Mouse (Mus musculus) liver, postnatal 0 days (tissue): ENCODE results near the gene Gm20708. TPM values are rescaled to one million over a fixed set of nuclear protein-coding genes. Genes with fewer than 3 reads are reported as not detected.

Source experiments
- ATAC-seq: fragments of 200-750 bp; cut with Nextera tagmentation; 2 replicates; pipeline ENCODE4 v1.8.0; 2017; ENCODE audit warnings: mild to moderate bottlenecking, moderate library complexity
- DNase-seq: peaks from one replicate; pipeline ENCODE4 v3.0.0-alpha.2; 2016
- H3K27ac ChIP-seq: fragments of 300-500 bp; sonication (generic); 2 replicates; pipeline ENCODE4 v1.5.1; 2014; ENCODE audit warnings: antibody characterized with exemption, moderate library complexity, mild to moderate bottlenecking, low read depth
- H3K27me3 ChIP-seq: fragments of 300-500 bp; sonication (generic); 2 replicates; pipeline ENCODE4 v1.6.1; 2014; ENCODE audit warnings: low read length, control low read depth, mixed read lengths; ENCODE audit not compliant: insufficient read depth
- H3K36me3 ChIP-seq: fragments of 300-500 bp; sonication (generic); replicated peaks from 2 replicates; pipeline ENCODE4 v1.6.1; 2014; ENCODE audit warnings: mild to moderate bottlenecking, control low read depth, low read length, moderate library complexity, mixed read lengths; ENCODE audit not compliant: insufficient read depth
- H3K4me1 ChIP-seq: fragments of 300-500 bp; sonication (generic); 2 replicates; pipeline ENCODE4 v1.6.1; 2014; ENCODE audit warnings: antibody characterized with exemption, mild to moderate bottlenecking, control low read depth; ENCODE audit not compliant: insufficient read depth
- H3K4me2 ChIP-seq: fragments of 300-500 bp; sonication (generic); 2 replicates; pipeline ENCODE4 v1.6.1; 2014; ENCODE audit warnings: low read depth, mild to moderate bottlenecking, low read length, moderate library complexity, mixed read lengths
- H3K4me3 ChIP-seq: fragments of 300-500 bp; sonication (generic); 2 replicates; pipeline ENCODE4 v1.5.1; 2014; ENCODE audit warnings: low read depth, low read length
- H3K9ac ChIP-seq: fragments of 300-500 bp; sonication (generic); replicated peaks from 2 replicates; pipeline ENCODE4 v1.6.1; 2014; ENCODE audit warnings: mild to moderate bottlenecking, moderate library complexity
- H3K9me3 ChIP-seq: fragments of 300-500 bp; sonication (generic); 2 replicates; pipeline ENCODE4 v1.6.1; 2016; ENCODE audit warnings: mild to moderate bottlenecking, control low read depth, low read length, mixed read lengths
- CTCF ChIP-seq: sonication (generic); IDR thresholded peaks from 2 replicates; pipeline ENCODE4 v1.5.1; 2016; ENCODE audit warnings: antibody characterized with exemption, low read depth
- EP300 ChIP-seq: IDR thresholded peaks from 2 replicates; pipeline ENCODE4 v1.6.1; 2016; ENCODE audit warnings: antibody characterized with exemption, low read depth, mild to moderate bottlenecking
- WGBS: fragments of 180-500 bp; shearing (Covaris S2); extraction: QIAGEN DNeasy Blood & Tissue Kit; methylation state at CpG from one replicate; pipeline ENCODE4 v1.1.7; 2014; ENCODE audit not compliant: insufficient replicate concordance; 5-methylcytosine and 5-hydroxymethylcytosine counted together
- polyA plus RNA-seq: library from polyadenylated mRNA; unstranded; fragments of >200 nt; fragmentation: Nextera tagmentation; extraction: Ambion mirVana; gene quantifications from 2 replicates; pipeline ENCODE4 v1.2.1, GENCODE M21; 2015

The Gm20708 gene
- polyA plus RNA-seq, 1 experiment from 2014 or later, result 0.48 TPM

DNA sequence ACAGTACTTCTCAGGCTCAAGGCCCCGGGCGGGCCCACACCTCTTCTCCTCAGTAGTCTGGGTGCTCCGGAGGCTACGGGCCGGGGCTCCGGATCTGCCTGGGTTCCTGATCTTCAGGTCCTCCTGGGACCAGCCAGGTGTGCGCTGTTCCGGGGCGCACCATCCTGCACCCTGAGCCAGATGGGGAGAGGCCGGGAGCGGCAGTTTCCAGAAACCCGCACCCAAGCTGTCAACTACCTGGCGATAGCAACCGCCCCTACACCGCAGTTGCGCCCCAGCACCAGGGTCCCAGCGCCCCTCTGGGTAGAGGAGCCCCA, 29.3 kb upstream of the Gm20708 start:
- peak overlapping the region; percentile 97 for H3K27ac ChIP-seq
- 0% methylated on average over 17 of the region's 17 CpGs for WGBS
- H3K4me1 ChIP-seq, result peaks cover 30% of the 10 kb centered on the region
- peak overlapping the region; percentile 97 for H3K4me2 ChIP-seq
- peak overlapping the region; percentile 85 for H3K9ac ChIP-seq
- H3K27me3 ChIP-seq, result no peaks in the 10 kb centered on the region
- no peak for DNase-seq
- peaks cover 48% of the 10 kb centered on the region for H3K36me3 ChIP-seq
- TF ChIP-seq EP300 (no peak), CTCF (no peak)
- H3K4me3 ChIP-seq, result peak overlapping the region; percentile 82
- peak; percentile 1 for ATAC-seq
- H3K9me3 ChIP-seq, result no peaks in the 10 kb centered on the region

DNA sequence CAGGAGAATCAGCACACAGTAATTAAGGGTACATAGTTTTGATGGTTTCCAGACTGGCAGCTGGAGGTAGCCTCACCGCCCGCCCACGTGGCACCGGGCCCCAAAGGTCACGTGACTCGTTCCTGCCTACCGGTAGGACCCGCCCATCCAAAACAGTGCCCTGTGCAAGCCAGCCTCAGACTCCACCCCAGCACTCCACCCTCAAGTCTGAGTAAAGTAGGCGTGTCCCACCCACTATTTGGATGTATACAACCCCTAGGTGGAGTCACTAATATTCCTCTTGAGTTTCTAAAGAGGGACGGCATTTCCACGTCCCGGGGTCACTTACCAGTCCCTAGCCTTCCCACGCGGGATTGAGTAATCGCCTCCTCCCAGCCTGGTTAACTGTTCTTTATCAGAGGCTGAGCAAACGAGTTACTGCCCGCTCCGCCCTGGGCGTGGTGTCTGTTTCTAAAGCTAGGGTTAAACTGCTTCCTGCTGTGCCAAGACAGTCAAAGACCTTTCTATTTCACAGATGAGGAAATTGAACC, 28.8 kb upstream of the Gm20708 start:
- peaks cover 48% of the 10 kb centered on the region for H3K36me3 ChIP-seq
- no peaks in the 10 kb centered on the region for H3K27me3 ChIP-seq
- TF ChIP-seq EP300 (peak; percentile 95), CTCF (peak; percentile 50)
- peak; percentile 79 for ATAC-seq
- peak overlapping the region; percentile 97 for H3K4me2 ChIP-seq
- peak; percentile 95 for DNase-seq
- peak overlapping the region; percentile 89 for H3K9ac ChIP-seq
- peak overlapping the region; percentile 97 for H3K27ac ChIP-seq
- no peaks in the 10 kb centered on the region for H3K9me3 ChIP-seq
- H3K4me3 ChIP-seq, result peak overlapping the region; percentile 82
- H3K4me1 ChIP-seq, result peaks cover 30% of the 10 kb centered on the region
- 0% methylated on average over 19 of the region's 19 CpGs for WGBS

DNA sequence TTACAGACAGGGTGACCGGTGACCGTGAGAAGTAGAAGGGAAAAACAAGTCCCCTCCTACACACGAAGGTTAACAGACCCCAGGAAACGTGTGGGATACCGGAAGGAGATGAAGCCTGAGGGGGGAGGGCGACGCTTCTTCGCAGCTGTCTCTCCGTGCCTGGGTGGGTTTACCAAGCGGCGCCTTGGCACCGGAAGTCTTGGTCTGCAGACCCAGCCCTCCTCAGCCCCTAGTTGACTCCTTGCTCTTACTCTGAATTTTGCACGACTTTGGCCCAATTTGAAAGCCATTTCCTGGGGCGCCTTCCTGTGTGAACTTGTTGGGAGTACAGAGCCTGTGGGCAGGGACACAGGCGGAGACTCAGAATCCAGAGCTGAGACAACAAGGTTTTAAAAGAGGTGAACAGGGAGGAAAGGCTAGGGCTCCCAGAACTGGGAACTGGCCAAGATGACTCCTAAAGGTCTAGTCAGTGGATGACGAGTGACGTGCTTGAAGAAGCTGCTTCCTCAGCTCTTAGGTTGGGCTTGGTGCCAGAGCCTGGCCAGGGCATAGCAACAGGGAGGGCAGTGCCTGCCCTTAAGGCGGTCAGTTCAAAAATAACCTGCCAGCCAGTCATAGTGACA, 28.2 kb upstream of the Gm20708 start:
- TF ChIP-seq CTCF, result no peak
- TF ChIP-seq EP300, result no peak
- Histone ChIP-seq H3K27me3 (no peaks in the 10 kb centered on the region), H3K4me1 (peaks cover 30% of the 10 kb centered on the region), H3K9ac (peak overlapping the region; percentile 89), H3K27ac (peak overlapping the region; percentile 97), H3K4me2 (peak overlapping the region; percentile 97), H3K9me3 (no peaks in the 10 kb centered on the region), H3K4me3 (peak overlapping the region; percentile 82), H3K36me3 (peaks cover 44% of the 10 kb centered on the region)
- ATAC-seq (peak; percentile 18), DNase-seq (peak; percentile 79)
- WGBS, result 9% methylated on average over 18 of the region's 18 CpGs

DNA sequence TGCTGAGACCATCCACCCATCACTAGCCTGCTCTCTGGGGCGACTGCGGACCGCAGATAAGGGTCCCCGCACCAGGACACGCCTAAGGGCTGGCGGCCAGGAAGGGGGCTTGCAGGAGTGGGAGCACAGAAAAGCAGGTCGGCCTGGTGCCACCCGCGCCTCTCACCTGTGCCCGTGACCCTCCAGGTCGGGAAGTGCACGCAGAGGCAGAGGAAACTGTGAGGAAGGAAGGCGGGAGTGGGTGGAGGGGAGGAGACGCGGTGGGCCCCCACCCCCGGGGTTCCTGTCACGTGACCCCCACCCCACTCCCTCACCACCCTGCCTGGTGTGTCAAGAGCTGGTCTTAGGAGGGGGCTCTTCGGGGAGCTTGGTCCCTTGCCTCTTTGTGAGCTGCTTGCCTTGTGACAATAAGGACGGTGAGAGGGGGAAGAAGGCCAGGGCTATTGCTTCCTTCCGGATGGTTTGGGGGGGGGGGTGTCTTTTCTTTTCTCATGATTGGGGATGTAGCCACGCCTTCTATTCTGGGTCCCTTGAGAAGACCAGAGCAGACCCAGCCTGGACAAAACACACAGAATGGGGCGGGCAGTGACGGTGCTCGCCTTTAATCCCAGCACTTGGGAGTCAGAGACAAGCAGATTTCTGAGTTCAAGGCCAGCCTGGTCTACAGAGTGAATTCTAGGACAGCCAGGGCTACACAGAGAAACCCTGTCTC, 27.3 kb upstream of the Gm20708 start, which contains the start of the genes Tmc8 and Tmc6:
Tmc8 (plus strand) TSS at position 84 of the 712 bp plus-strand sequence.
Tmc6 (minus strand) TSS at position 206 of the 712 bp plus-strand sequence.
- no peak; the same call in 1 of the 2 replicates for TF ChIP-seq EP300
- no peak for TF ChIP-seq CTCF
- ATAC-seq, result peak; percentile 13
- Histone ChIP-seq H3K27me3 (no peaks in the 10 kb centered on the region), H3K4me1 (peaks cover 27% of the 10 kb centered on the region), H3K9me3 (no peaks in the 10 kb centered on the region), H3K27ac (peak within 1 kb of the TSS; percentile 97), H3K4me2 (peak within 1 kb of the TSS; percentile 97), H3K9ac (peak within 1 kb of the TSS; percentile 89), H3K4me3 (peak within 1 kb of the TSS; percentile 82), H3K36me3 (peaks cover 40% of the 10 kb centered on the region)
- WGBS, result 14% methylated on average over 22 of the region's 24 CpGs
- peak; percentile 80 for DNase-seq

DNA sequence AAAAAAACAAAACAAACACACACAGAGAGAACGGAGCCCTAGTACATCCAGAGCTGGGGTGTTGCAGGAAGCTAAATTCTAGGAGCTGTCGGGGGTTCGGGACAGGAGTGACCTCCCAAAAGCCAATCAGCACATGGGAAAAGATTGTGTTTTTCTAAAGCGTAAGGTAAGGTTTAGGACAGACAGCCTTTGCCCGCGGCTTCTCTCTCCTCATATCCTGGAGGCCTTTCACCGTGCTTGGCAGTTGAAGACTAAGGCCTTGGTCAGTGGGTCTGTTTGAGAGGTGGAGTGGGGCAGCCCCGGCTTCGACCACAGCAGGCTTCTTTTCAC, 26.8 kb upstream of the Gm20708 start:
- H3K36me3 ChIP-seq, result peaks cover 40% of the 10 kb centered on the region
- no peaks in the 10 kb centered on the region for H3K9me3 ChIP-seq
- H3K27ac ChIP-seq, result peak overlapping the region; percentile 97
- no peak for ATAC-seq
- H3K4me3 ChIP-seq, result peak overlapping the region; percentile 82
- H3K4me2 ChIP-seq, result peak overlapping the region; percentile 97
- peak overlapping the region; percentile 89 for H3K9ac ChIP-seq
- no peak for TF ChIP-seq EP300
- no peak for TF ChIP-seq CTCF
- no peak for DNase-seq
- H3K4me1 ChIP-seq, result peaks cover 22% of the 10 kb centered on the region
- WGBS, result 18% methylated on average over 9 of the region's 9 CpGs
- no peaks in the 10 kb centered on the region for H3K27me3 ChIP-seq

DNA sequence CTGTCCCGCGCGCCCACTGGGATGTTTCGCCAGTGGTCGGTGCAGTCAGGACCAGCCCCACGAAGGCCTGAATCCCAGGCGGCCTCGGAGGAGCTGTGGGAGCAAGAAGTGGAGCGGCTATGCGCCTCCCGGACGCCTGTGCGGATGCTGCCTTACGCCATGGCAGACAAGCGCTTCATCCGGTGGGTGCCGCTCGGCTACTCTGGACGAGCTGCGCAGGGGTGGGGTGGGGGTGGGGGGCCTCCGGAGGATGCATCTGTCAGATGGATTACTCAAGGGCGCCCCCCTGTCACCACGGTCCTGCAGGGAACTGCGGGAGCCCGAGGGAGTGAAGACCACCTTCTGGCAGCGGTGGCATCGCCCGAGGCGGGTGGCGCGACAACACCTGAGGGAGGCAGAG, 26.4 kb upstream of the Gm20708 start:
- TF ChIP-seq CTCF (peak; percentile 65), EP300 (no peak)
- peaks cover 36% of the 10 kb centered on the region for H3K36me3 ChIP-seq
- H3K27ac ChIP-seq, result peak overlapping the region; percentile 97
- H3K4me2 ChIP-seq, result peak overlapping the region; percentile 97
- H3K9ac ChIP-seq, result peak overlapping the region; percentile 89
- no peaks in the 10 kb centered on the region for H3K9me3 ChIP-seq
- ATAC-seq, result no peak
- H3K4me3 ChIP-seq, result peak overlapping the region; percentile 82
- DNase-seq, result peak; percentile 86
- peaks cover 18% of the 10 kb centered on the region for H3K4me1 ChIP-seq
- H3K27me3 ChIP-seq, result no peaks in the 10 kb centered on the region
- WGBS, result 2% methylated on average over 31 of the region's 31 CpGs
